Mouse (Mus musculus): ENCODE measurements around the gene Frem1.

The Frem1 gene

DNA sequence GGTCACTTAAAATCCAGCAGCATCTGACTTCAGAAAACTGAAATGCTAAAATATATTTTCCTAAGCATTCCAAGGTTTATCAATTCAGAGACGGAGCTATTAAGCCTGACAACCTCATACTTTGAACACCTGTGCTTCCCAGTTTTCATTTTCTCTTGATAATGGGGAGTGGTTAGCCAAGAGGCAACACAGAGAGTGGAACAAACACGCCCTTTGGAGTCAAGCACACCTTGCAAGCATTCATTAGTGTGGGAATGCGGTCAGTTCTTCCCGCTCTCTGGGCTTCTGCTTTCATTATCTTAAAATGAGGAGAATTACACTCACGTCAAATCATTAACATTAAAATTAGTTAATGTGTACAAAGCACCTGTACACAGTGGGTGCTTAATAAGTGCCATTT is 122.1 kb downstream of the Frem1 start:
- no peak for DNase-seq (ENCODE audit: low spot score in 2 of 2)

DNA sequence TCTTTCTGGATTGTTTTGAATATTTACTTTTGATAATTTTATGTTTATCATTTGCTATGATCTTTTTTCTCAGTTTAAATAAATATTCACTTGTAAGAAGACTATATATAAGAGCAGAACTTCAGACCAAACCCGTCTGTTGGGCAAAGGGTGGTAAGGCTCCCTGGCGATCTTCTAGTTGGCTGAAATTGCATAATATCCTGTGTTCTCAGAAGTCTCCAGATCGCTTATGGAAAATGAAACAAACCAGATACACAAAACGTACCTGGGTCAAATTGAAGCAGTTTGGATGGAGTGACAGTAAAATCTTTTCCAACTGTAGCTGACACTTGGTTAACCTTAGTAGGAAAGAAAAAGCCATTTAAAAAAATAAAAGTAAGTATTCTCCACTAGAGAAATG is 130.2 kb downstream of the Frem1 start:
- no peak for DNase-seq (ENCODE audit: low spot score in 2 of 2)

DNA sequence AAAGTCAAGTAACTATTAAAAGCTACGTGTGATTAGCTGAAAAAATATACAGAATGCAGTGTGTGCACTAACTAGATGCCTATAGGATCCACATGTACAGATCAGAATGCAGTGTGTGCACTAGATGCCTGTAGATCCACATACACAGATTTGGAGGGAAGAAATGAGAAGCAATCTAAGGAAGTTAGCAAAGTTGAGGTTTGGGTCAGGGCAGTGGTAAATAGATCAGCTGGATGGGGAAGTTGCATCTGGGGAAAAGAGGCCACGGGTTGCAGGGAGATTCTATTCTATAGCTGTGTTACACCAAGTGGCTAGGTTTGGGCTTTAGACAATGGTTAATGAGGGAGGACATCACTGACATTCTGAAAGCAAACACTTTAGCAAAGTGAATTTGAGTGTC is 133.5 kb downstream of the Frem1 start:
- no peak for DNase-seq (ENCODE audit: low spot score in 2 of 2)

DNA sequence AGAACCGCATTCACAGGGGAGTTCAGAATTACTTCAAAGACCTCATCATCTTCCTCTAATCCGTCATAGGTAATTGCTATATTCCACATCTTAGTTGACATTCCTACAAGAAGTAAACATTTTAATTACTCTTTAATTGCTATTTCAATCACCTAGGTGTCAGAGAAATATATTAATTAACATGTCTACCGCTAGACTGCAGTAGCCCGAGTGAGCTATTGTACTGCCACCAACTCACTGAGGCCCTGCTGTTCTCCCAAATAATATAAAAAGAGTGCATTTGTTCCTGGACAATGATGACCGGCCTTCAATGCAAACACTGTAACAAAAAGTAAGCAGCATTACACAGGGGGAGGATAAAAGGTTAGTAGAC is 135.5 kb downstream of the Frem1 start:
- no peak for DNase-seq (ENCODE audit: low spot score in 2 of 2)

DNA sequence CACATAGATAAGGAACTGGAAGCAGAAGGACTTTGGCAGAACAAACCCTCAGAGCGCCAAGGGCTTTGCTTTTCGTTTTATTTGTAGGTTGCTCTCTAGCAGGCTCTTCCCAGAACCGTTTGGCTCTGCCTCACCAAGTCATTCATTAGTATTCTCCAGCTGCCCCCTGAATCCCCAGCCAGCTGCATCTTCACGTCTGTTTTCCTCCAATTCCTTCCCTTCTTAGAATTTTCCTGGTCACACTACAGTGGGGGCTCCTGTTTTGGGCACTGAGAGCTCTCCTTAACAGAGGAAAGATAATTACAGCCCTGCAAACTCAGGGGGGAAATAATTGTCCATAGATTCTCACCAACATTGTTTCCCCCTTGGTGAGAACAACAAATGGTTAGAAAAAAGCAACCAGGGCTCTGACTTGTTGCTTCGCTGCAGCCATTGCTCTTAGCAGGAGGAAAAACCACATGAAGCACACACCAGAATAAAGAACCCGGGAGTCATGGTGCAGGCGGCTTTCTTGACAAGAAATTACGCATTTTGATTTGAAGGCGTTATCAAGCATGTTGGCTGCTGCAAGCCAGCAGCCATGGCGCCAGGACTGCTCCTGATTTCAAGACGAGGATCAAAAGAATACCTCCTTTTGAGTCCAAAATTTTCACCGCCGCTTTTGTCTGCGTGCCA is 136.0 kb downstream of the Frem1 start:
- DNase-seq (ENCODE audit: low spot score in 2 of 2), result no peak

DNA sequence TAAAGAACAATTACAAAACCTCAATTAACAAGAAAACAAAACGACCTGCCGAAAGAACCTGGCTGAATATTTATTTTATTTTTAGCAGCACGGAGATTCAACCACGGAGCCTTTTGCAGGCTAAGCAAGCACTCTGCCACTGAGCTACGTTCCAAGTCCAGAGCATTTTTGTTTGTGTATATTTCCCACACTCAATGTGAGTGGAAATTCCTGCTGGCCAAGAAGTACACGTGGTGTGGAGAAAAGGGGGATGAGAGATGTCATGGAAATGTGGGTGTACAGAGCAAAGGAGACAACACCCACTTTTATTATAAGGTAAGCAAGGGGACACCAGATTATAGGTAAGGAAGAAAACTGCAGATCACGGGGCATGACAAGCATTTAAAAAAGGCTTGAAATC is 136.6 kb downstream of the Frem1 start:
- no peak for DNase-seq (ENCODE audit: low spot score in 2 of 2)

DNA sequence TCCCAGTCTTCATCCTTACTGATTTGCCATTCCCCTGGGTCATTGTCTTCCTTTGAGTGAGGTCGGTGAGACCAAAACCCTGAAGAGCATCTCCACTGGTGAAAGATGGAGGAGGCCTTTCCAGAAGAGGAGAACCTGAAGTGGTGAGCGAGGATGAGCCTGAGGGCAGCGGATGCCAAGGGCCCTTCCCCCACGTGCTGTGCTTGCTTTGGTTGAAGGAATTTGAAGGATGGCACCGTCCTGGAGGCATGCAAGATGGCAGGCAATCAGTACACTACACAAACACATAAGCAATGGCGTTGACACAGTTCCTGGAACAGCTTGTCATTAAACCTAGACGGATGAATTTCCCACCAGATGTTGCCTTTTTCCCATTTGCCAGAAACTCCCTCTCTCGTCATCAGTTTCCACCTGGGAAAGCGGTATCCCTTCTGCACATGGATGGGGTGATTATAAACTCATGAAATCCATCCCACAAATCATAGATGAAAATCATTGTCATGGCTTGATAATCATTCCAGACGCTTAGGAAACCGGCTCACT is 137.5 kb downstream of the Frem1 start:
- DNase-seq (ENCODE audit: low spot score in 2 of 2), result no peak

DNA sequence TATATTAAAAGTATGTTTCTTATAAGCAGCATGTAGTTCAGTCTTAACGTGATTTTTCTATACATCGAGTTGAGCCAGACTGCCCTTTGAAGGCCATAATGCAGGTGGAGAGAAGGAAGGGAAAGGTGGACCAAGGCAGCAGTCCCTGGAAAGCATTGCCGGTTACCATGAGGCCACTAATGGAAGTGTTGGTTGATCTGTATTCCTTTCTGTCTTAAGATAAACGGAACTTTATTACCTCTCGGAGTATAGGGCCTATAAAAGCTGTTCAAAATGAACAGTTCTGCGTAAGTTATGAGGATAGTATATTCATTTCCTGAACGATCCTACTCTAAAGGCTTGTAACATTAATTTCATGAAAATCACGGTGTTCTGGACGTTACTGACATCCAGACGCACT is 156.9 kb downstream of the Frem1 start:
- no peak for DNase-seq (ENCODE audit: low spot score in 2 of 2)

DNA sequence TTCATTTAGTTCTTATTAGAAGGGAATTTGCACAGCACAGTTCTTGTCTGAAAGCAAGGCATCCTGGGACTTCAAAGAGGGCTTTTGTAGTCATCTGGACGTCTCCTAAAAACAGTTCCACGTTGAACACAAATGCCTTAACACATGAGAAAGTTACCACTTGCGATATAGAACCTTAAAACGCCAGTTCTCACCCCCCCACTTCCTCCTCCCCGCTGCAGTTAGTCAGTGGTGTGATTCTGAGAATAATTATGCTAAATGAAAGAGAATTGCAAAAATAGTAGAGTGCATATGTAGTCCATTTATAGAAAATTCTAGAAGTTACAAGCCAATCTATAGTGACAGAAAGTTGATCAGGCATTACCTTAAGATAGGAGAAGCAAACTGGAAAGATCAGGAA is 159.9 kb downstream of the Frem1 start:
- DNase-seq (ENCODE audit: low spot score in 2 of 2), result no peak

DNA sequence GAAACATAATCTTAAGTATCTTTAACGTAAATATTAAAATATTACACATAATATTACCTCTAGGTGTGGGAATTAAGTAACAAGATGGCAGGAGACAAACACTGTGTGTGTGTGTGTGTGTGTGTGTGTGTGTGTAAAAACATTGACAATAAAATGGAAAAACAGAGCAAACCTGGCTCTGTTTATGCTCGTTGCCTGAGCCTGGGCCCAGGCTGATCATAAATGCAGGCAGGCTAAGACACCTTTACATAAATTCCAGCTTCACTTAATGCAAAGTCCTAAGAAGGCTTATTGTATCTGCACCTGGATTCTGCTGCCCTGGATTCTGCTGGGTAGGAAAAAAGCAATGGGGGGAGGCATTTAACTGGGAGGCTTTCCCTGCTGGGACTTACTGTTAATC is 160.6 kb downstream of the Frem1 start:
- no peak for DNase-seq (ENCODE audit: low spot score in 2 of 2)

DNA sequence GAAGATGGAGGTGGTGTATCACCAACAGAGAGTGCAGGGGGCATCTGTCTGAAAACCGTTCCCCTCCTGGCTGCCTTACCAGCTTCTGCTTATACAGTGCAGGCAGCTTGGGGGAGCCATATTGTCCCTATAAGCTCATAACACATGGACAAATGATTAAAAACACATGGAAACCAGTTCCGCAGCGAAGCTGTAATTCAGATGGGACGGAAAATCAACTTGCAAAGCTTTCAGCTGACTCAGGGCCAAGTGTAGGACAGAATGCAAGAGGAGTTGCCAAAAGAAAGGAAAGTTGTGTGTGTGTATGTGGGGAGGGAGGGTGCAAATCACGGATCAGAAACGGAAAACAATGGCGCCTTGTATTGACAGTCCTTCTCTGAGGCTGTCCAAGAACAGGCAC is 161.1 kb downstream of the Frem1 start:
- DNase-seq (ENCODE audit: low spot score in 2 of 2), result no peak

DNA sequence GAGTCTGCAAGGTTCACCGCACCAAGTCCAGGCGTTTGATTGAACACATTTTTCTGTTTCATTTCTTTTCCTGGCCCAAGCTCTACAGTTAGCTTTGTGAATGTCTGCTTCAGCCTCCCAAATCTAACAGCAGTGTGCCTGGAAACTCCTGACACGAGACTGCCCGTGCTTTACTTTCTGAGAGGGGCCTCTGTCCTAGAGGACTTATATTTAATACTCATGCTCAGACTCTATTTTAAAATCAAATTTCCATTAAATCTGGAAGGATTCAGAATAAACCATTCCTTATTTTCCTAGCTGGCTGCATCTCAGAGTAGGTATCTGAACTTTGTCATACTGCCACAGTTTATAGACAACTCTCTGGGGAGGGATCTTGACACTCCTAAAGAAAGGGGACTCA is 161.6 kb downstream of the Frem1 start:
- no peak for DNase-seq (ENCODE audit: low spot score in 2 of 2)

DNA sequence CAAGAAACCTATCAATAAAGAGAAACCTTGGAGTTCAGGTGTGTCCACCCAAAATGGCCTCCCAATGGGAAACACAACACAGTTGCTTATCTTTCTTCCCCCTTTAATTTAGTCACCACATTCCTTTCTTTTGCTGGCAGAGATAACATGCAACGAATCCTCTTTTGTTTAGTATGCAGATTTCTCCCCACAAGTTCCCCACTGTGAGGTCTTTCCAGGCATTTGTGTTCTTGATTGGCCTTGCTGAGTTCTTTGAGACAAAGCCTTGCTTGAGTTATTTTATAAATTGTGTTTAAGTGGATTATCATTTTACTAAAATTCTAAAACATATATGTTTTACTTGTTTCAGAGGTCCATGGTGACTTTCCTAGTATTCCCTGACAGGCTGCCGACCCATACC is 166.0 kb downstream of the Frem1 start:
- no peak for DNase-seq (ENCODE audit: low spot score in 2 of 2)

DNA sequence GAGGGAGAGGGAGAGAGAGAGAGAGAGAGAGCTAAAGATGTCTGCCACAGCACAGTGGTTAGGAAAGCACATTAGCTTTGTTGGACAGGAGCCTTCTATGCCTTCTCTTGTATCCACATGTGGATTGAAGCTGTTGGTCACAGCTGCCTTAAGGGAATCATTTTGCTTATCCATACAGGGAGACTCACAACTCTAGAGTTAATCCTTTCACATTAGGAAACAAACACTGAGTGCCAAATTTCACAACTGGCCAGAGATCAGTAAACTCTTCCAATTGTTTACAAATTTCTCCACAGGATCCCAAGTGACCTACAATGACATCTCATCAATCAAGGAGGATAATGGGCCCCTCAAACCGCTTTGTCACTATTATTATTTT is 166.6 kb downstream of the Frem1 start:
- no peak for DNase-seq (ENCODE audit: low spot score in 2 of 2)

DNA sequence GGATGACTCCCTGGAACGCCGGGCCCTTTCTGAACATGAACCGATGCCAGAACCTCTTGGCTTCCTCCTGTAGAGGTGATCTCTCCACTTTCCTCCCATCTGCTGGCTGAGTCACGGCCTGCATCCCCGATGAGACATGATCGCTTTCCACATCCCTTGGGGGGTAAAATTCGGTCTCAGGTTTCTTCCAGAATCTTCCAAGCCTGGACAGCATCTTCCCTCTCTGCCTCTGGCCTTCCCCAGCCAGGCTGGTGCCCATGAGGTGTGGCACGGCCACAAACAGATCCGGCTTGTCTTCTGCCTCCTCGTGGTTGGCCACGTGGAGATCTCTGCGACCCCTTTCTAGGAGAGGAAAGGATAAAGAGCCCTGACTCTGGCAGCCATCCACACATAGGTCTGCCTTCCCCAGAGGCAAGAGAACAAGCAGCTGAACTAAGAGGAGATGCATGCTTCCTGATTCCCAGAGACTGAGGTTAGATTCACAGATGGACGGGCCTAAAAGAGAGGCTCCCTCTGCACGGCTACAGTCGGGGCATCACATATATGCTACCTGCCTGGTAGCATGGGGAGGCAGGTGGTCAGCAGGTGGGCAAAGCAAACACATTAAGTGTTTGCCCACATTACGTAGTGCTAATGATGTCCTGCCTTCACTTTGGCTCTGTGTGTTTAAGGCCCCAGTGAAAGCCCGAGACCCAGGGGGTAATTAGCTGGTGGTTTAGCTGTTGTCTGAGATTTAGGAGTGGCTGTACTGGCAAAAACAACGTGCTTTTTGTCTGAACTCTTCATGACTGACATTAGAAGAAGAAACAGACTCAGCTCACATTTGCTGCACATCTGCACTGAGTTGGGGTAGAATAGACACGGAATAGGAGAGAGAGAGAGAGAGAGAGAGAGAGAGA is 167.3 kb downstream of the Frem1 start, which contains the start of gene Cer1:
TSS of gene Cer1 (minus strand) at position 513 of the 899 bp plus-strand sequence.
- DNase-seq (ENCODE audit: low spot score in 2 of 2), result no peak

DNA sequence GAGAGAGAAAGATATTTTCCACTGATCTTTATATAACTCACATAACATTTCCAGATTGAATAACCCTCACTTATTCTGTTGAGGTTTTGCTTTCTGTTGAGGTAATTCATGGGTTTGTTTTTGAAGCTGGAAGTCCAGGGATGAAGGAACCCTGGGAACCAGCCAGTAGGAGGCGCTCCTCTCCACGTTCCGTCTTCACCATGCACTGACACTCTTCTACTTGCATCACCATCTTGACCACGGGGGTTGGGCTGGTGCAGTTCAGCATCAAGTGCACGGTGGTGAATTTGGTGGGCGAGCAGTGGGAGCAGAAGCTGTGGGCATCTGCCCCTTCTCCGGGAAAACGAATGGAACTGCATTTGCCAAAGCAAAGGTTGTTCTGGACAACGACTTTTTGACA is 169.6 kb downstream of the Frem1 start:
- DNase-seq (ENCODE audit: low spot score in 2 of 2), result no peak

DNA sequence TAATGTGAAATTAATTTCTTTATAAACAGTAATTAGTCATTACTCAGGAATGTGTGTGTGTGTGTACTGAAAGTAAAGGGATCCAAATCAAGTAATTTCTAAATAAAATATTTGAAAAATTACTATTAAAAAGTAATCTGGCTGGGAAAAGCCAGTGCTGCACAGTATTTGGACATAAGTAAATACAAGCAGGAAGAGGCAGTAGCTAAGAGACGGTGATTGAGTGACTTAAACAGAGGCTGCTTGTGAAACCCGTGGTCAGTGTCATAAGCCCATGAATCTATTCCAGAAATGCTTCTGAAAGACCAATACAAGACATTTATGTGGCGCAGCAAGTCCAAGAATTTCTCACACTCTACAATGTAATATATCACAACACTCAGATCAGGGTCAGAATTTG is 170.8 kb downstream of the Frem1 start:
- DNase-seq (ENCODE audit: low spot score in 2 of 2), result no peak

DNA sequence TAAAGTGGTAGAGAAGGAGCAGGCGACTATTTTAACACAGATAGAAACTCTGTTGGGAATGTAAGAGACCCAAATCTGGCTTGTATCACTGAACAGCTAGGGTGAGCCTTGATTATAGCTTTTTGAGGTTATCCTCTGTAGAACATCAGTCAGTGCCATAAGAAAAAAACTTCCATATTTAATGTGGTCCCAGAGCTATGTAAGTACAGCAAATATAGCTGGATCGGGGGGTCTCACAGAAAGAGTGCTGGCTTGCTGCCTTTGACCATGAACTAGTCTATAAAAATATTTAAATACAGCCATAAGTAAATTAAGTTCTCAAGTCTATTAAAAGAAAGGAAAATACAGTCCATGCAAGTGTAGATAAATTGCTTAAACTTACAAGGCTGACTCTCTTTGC is 171.9 kb downstream of the Frem1 start:
- DNase-seq (ENCODE audit: low spot score in 2 of 2), result no peak

DNA sequence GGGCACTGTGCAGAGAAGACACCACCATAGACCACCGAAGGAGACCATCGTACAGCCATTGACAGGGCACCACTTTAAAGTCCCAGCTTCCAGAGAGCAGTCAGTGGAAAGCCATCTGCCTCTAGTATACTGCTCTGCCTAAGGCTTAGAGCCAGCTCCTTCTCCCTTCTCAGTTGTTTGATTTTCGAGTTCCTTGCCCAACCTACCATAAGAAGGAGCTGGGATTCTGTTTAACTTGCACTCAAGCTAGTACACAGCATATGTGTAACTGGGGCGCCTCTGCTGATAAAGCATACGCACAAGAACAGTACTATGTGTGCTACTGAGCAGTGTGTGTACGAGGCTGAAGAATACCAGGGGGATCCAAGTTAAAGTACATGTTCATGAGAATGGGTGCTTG is 173.0 kb downstream of the Frem1 start:
- no peak for DNase-seq (ENCODE audit: low spot score in 2 of 2)

DNA sequence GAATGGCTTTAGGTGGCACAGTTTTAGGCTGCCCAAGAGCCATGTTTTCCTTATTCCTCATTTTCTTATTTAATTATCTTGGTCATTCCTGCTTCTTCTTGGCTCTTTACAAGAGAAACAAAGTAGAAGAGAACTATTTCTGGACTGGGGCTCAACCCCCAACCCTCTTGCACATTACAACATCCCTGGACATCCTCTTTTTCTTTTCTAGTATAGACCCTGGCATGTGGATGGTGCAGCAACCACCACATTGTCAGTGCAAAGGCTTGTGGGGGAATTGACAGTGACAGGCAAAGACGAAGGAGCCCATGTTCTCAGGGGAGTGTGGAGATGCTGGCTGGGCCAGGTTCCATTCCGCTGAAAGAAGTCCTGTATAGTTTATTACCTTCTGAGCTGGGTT is 175.5 kb downstream of the Frem1 start:
- no peak for DNase-seq (ENCODE audit: low spot score in 2 of 2)

DNA sequence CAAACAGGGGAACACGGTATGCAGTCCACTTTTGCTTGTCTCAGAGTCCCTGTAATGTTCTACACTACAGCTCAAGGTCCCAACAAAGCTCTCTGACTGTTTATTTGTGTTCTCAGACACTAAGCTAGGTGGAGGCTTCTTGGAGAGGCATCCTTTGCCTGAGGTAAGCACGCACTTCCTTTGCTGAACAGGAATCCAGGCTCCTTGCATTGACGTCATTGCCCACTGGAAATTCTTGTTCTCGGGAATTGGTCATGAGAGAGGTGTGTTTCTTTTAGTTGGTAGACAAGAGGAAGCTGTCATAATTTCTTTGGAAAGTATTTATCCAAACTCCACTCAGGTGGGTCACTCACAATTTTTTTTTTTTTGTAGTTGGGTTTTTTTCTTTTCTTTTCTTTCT is 176.6 kb downstream of the Frem1 start:
- DNase-seq (ENCODE audit: low spot score in 2 of 2), result no peak

DNA sequence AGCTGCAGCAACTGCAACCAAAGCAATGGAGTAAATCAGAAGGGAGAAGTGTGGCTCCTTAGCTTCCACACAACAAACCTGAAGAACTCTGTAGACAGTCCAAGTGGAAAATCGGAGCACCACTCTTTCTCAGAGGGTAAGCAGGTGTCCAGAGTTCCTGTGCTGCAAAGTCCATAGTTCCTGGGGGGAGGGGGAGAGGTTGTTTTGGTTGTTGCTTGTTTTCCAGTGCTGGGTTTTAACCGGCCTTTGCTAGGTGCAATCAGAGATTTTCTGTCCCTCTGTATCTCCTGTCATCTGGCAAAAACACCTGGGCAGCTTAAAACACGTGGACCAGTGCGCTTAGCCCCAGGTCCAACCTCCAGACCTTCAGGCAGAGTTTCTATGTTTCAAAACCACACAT is 177.3 kb downstream of the Frem1 start:
- DNase-seq (ENCODE audit: low spot score in 2 of 2), result no peak

DNA sequence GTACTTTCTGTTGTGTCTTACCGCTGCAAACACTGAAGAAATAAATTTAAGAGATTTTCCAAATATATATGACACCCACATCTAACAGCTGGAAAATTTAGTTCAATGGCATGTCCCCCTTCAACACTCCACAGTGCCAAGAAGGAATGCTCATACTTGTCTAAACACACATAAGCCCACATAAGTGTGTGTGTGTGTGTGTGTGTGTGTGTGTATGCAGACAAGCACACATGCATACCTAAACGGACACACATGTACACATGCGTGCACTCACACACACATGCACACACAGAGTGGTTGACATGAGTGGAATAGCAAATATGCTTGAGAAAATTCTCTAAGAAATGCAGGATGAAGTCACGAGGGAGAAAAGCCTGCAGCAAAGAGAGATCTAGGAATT is 179.6 kb downstream of the Frem1 start:
- no peak for DNase-seq (ENCODE audit: low spot score in 2 of 2)

All from natural killer cell, adult 2 months (primary cell).